Mouse (Mus musculus): Measurements from ENCODE around the gene Il20.
A peak's percentile ranks its signal among the peaks of the same experiment; 100 is the strongest.

Il20 gene

DNA sequence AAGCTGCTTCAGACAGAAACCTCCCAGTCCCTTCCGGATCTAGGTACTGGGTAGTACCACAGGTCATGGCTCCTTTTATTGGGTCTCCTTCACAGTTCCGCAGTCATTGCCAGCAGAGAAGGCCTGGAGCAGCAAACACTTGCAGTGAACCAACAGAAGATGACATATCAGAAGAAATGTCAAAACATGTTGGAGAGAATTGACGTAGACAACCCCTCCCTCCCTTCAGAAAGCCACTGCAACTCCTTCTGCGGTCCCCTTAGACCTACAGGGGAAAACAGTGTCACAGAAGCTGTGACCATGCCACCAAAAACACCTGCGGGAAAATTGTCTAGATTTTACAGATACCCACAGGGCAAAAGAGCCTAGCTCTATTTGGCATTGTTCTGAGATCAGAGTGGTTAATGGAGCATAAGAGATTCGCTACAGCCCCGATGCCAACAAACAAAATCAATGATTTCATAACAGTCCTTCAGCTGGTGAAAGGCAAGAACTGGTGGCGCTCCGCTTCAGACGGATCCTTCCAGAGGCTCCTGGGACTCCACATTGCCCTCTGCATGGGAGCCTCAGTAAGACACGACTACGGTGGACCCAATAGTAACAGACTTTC, at the start of gene Il20:
TSS of gene Il20 (minus strand) at position 51 of the 610 bp plus-strand sequence.
- no peak for DNase-seq (ENCODE audit: low read depth in 2 of 2, low spot score in 2 of 2)

DNA sequence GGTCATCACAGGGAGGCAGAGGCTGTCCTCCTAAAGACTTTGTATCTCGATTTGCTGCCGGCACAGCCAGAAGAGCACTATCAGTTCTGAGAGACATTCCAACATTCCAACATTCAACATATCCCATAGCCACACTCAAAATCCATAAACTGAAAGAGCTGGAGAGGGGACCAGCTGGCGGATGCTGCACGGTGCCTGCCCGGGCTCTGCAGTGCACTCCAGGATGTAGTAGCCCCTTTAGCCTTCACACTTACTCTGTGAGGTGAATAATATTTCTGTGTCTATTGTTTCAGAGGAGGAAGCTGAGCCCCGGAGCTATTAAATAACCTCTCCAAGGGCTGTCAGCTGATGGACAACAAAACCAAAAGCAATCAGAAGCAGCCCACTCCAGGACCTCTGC, 35.7 kb upstream of the Il20 start:
- DNase-seq (ENCODE audit: low read depth in 2 of 2, low spot score in 2 of 2) = no peak

DNA sequence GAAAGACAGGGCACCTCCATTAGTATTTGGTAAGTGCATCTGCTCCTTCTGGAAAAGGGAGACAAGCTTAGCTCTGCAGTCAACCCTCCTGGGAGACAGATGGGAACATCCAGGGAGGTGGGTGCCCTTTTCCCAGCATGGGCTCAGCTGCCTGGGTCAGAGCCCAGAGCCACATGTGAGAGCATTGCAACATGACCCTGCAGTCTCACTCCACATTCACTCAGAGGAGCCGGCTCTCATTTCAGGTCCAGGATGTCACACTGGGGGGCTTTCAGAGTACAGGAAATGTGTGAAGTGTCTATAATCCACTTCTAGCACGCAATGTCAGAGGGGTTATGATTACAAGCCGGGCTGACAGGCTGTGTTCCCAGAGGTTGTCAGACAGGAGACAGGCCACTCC, 30.6 kb upstream of the Il20 start:
- DNase-seq (ENCODE audit: low read depth in 2 of 2, low spot score in 2 of 2) = no peak

DNA sequence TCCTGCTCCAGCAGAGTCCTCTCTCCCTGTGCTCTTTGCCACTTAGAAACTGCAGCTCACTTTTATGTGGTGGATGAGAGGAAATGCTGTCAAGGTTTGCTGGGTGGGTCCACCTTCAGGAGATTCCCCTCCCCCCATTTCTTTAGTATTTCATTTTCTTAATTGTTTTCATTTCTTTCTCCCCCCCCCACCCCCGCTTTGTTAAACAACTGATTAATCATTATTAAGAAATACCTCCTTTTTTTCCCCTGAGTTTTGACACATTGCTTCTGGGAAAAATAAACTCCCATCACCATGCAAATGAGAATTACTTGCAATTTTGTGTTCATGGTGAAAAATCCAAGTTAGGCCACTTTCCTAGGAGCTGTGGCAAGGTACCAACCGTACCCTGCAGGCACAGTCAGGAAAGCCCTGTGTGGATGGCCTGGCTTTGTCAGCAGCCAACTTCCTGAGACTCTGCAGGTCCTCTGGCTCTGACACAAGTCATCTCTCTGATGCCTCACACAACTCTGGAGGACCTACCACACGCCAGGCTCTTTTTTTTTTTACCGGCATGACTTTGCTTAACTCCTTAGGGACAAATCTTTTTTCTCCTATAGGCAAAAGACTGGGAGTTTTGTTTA, 28.9 kb upstream of the Il20 start, which contains the start of gene Il19:
TSS of gene Il19 (minus strand) at position 51 of the 623 bp plus-strand sequence.
- DNase-seq (ENCODE audit: low read depth in 2 of 2, low spot score in 2 of 2) = no peak

DNA sequence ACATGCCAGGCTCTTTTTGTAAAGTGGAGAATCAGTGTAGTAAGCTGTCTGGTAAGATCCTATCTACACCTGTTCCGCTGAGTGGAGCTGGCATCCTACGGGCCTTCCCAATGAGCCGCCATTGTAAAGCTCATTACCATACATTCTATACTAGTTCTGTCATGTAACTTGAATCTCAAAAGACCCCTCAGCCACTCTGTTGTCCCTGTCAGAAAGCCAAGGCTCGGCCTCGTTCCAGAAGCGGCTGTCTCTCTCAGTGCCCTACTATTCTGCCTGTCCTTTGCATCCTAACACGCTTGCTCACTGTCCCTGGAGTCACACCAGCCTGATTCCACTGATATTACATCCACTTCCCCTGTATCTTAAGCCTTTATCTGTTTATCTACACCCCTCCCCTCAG, 26.9 kb upstream of the Il20 start:
- no peak for DNase-seq (ENCODE audit: low read depth in 2 of 2, low spot score in 2 of 2)

DNA sequence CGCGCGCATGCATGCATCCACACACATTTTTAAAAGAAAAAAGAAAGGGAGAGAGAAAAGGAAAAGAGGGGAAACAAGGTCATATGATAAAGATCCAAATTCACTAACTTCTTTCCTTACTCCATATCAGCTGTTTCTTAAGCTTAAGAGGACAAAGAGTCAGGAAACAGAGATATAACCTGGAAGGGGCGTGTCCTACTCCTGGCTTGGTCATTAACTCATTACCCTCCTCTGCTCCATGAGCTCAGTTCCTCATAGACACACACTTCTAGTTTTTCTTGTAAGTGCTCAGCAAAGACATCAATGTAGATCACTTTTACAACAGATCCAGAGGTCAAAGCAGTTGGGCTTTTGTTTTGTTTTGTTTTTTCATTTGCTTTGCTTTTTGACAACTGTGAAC, 25.9 kb upstream of the Il20 start:
- no peak for DNase-seq (ENCODE audit: low read depth in 2 of 2, low spot score in 2 of 2)

DNA sequence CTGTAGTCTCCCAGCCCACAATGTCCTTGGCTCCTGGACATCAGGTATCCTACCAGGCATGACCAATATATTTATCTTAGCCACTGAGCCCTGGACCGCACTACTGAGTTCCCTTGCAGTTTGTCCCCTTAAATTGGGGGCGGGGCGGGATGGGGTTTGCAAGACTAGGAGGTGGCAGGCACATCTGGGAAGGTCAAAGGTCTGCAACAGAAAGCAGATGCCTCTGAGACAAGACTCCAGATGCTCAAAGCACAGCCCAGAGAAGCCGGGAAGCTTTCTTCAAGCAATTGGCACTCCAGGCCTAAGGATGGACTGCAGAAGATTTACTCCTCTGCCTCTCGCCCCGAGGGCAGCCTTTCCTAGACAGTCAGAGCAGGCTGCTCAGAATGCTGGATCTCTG, 25.1 kb upstream of the Il20 start:
- no peak for DNase-seq (ENCODE audit: low read depth in 2 of 2, low spot score in 2 of 2)

DNA sequence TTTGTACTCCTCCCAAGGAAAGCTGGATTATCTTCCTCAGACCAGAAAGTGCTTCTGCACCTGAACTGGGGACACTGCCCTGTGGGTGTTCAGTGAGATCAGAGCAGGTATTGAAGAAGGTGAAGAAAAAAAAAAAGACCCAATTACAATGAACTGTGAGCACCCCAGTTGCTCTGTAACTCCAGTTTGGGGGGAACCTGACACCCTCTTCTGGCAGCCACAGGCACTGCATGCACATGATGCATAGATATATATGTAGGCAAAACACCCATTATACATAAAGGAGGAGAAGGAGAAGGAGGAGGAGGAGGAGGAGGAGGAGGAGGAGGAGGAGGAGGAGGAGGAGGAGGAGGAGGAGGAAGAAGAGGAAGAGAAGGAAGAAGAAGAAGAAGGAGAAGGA, 15.2 kb upstream of the Il20 start:
- DNase-seq (ENCODE audit: low read depth in 2 of 2, low spot score in 2 of 2) = peak in 1 of 2 experiments; percentile 16

DNA sequence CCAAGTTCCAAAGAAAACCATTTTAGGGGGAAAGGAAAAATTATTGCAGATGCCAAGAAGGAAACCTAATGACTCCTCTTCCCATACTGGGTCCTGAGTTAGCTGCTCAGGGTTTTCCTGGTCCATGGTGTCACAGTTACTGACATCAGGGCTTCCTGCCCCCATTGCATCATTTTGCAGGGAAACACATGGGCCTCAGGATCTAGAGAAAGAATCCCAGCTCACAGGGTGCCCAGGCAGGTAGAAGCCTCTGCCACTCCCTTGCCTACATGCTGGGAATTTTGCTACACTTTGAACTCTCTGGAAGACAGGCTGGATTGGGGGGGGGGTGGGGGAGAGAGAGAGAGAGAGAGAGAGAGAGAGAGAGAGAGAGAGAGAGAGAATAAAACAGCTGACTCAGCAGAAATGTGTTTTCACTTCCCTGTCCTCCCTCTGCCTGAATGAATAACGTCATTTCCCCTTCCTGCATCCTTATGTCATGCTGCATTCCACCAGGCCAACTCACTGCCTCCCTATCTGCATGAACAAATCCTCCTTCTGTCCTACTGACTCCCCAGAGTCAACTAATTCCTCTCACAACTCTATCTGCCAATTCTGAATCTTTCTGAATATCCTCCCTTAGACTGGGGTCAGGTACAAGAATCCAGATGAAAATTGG, 7.2 kb upstream of the Il20 start:
- DNase-seq (ENCODE audit: low read depth in 2 of 2, low spot score in 2 of 2) = no peak

DNA sequence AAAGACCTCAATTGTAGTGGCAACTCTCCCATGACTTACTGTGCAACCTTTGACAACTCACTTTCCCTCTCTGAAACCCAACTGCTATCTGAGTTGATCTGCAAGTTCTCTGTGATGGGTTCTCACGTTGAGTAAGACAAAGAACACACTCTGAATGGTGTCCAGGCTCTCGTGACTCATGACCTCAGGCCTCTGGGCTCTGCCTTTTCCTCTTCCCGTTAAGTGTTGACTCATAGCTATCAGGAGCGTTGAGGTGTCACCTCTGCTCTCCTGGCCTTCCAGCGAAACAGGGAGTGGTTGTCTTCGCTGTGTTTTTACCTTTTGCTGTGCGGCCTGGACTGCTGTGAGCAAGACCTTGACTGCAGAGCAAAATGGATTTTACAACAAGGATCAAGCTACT, 8.7 kb downstream of the Il20 start:
- no peak for DNase-seq (ENCODE audit: low read depth in 2 of 2, low spot score in 2 of 2)

DNA sequence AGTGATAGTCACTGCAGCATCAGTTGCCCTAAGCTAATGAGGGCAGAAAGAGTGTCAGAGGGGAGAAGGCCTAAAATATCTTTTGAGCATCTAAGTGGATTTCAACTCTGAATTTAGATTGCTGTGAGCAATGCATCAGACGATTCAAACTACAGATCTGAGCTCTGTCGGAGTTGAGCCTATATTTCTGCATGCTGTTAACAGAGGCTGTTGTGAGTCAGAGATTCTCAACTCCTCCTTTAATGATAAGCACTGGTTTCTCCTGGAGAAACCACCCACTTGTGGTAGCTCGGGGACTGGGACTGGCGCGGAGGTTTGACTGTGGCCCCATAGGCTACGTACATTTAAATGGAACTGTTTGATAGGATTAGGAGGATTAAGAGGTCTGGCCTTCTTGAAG, 16.8 kb downstream of the Il20 start:
- DNase-seq (ENCODE audit: low read depth in 2 of 2, low spot score in 2 of 2) = no peak

DNA sequence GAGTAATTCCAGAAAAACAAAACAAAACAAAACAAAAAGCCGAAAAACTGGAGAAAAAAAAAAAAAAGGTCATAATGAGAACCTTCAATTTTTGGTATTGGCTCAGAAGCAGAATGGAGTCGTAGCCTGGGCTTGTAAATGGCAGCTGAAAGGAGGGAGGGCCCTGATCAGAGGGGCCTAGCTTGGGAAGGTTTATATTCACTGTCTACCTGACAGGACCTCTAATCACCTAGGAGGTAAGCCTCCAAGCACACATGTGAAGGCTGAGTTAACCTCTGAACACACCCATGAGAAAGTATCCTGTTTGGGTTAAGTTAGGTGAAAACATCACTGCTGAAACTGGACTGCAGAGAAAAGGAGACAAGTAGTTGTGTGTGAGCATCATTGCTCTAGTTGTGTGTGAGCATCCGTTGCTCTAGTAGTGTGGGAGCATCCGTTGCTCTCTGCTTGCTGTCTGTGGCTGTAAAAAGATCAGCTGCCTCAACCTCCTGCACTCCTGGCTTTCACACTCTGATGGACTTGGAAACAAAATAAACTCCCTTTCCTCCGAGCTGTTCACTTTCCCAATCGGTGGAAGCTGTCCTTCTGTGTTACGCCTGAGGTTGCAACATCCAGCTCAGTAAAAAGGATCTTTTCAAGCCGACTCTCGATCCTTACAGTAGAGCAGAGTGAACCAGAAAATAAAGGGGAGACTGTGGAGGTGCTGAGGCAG, 17.8 kb downstream of the Il20 start:
- DNase-seq (ENCODE audit: low read depth in 2 of 2, low spot score in 2 of 2) = no peak

DNA sequence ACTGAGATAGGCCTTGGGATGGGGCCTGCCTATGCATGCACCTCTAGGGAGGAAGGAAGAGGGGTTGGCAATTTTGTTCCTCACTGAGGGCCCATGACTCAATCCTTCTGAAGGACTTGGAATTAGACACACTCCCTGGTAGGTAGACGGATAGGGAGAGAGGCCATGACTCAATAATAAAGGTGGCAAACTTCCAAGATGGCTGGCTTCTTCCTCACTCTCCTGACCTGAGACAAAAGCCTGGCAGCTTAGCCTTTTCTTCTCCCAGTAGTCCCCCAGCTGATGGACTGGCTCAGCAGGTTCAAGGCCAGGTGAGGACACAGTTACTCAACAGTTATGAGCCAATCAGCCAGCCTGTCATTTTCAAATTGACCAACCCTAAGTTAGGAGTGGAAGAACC, 18.8 kb downstream of the Il20 start:
- no peak for DNase-seq (ENCODE audit: low read depth in 2 of 2, low spot score in 2 of 2)

DNA sequence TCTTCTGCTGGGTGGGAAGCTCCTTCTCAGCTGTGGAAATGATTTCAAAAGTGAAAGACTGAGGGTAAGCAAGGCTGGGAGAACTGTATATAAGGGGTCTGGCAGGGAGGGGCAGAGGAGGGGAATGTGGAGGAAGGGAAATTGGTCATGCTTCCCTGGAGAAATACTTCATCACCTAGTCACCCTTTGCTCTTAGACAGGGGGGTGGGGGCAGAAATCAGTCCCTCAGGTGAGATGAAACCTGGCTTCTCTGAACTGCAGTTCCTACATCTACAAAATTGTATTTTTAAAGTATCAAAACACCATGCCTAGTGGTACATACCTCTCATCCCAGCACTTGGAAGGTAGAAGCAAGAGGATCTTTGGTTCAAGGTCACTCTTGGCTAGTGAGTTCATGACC, 23.9 kb downstream of the Il20 start, which contains the start of gene Il24:
TSS of gene Il24 (minus strand) at position 101 of the 400 bp plus-strand sequence.
- no peak for DNase-seq (ENCODE audit: low read depth in 2 of 2, low spot score in 2 of 2)

DNA sequence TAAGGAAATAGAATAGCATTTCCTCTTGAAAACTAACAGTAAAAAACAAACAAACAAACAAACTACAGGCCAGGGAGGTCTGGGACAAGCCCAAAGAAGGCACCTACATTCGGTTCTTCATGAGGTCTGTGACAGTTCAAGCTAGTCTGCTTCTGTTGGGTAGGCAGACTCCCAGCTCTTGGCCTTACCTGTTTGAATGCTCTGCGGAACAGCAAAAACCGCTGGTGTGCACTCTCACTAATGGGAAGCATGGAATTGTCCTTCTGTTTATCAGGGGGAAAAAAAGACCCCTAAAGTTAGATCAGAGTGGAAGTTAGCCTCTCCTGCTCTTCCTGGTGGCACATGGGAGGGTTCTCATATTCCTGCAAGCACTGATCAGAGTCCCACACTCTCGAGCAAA, 28.1 kb downstream of the Il20 start:
- DNase-seq (ENCODE audit: low read depth in 2 of 2, low spot score in 2 of 2) = no peak

DNA sequence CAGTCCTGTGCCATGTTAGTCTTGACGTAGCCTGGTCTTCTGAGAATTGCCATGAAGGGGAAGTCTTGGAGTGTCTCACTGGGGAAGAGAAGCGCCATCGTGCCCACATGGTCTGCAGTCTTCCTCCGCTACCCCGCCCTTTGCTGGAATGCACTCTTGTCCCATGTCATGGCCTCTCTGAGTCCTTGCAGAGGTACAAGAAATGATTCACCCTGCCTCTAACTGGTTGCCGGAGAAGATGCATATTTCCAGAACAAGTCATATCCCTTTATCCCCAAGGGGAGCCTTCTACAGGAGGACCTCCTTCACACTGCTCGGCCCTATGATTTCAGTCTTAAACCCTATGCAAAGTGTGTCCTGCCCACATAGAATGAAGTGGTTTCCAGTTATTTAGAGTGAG, 31.3 kb downstream of the Il20 start:
- no peak for DNase-seq (ENCODE audit: low read depth in 2 of 2, low spot score in 2 of 2)

DNA sequence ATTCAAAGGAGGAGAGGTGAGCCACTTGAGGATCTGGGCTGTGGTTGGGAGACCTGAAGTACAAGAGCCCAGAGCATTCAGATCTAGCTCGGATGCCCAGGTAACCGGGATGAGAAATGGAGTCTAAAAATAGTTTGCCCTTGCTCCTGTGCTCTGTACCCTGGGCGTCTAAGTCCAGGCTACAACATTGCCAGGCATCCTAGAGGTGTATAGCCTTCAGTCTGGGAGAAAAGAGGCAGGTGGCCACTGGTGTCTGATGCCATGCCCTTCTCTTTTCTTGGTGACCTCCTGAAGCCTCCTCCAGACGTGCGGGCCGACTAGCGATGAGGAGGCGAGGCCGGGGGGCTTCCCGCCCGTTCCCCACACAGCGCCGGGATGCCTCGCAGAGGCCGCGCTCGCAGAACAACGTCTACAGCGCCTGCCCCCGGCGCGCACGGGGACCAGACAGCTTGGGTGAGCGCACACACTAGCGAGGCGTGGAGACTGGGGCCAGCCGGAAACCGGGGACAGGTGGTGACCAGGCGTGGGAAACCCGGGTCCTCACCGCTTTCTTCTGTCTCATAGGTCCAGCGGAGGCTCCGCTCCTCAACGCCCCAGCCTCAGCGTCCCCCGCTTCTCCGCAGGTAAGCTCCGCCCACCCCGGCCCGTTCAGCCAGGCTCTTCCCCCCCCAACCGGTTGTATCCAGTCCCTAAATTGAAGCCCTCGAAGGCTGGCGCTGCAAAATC, 33.2 kb downstream of the Il20 start:
- peak in 1 of 2 experiments; percentile 9 for DNase-seq (ENCODE audit: low read depth in 2 of 2, low spot score in 2 of 2)

DNA sequence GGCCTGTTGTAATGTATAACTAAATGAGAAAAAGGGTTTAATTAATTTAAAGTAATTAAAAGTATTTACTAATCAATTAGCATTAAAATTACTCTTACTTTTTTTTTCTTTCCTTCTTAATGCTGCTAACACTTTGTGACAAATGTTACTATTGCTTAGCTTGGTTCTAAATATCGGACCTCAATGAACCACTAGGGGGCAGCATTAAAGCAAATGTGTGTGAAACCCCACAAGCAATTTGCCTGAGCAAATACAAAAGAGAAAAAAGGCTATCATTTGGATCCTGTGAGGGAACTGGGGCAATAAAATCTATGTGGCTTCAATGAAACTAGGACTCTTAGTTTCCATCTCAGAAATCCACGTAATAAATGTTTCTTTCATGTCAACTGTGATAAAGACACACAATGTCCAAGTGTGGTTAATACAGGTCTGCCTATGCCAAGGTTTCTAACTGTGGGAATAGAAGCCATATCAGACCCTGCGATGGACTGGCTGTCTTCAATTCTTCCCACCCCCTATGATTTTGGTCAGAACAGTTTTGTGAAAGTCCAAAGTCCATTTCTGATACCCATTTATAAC, 34.2 kb downstream of the Il20 start:
- DNase-seq (ENCODE audit: low read depth in 2 of 2, low spot score in 2 of 2) = peak; percentile 39 to 53

DNA sequence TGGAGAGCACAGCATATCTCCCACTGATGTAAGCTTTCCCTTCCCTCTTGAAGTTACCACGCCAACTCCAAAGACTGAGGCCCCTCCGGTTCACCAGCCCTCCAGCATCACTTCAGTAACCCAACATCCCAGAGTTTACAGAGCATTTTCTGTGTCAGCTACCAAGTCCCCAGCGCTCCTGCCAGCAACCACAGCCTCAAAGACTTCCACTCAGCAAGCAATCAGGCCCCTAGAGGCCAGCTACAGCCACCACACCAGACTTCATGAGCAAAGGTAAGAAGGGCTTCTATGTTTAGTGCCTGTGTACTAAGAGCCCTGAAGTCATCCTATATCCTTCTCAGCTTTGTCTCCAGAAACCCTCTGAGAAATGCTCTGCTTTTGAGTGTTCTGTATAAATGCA, 35.3 kb downstream of the Il20 start:
- DNase-seq (ENCODE audit: low read depth in 2 of 2, low spot score in 2 of 2) = no peak

DNA sequence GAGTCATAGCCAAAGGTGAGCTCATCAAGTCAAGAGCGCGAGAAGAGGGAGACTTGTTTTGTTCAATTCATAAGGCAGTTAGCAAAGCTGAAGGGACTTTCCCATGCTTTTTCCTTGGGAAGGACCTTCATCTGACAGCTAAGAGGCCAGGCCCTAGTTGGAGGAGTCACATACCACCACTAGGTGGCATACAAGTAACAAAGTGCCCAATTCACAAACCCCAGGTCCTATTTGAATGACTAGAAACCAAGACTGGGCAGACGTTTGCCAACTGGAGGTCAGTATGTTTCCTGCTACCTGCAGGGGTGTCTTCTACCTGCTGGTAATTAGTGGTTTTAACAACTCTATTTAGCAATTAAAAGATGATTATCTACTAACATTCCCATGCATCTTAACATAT, 36.1 kb downstream of the Il20 start:
- DNase-seq (ENCODE audit: low read depth in 2 of 2, low spot score in 2 of 2) = peak in 1 of 2 experiments; percentile 29

DNA sequence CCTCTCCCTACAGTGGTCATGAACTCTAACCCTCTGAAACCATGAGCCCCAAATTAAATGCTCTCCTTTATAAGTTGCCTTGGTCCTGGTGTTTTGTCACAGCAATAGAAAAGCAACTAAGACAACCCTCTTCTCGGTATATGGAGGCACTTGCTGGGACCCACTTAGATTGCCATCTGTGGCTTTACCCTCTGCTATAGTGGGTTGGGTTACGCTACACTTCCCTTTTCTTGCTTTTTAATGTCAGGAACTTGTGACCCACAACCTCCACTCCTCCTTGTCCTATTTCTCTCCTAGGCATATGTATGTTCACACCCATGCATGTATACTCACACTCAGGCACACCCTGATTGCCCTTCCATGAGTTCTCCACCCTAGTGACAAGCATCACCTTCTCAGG, 38.3 kb downstream of the Il20 start:
- no peak for DNase-seq (ENCODE audit: low read depth in 2 of 2, low spot score in 2 of 2)
